Mouse (Mus musculus): ENCODE measurements around the gene Auts2.
A peak's percentile ranks its signal among the peaks of the same experiment; 100 is the strongest.

Auts2 gene

GRCm38 (mm10) chr5:131645341-131646191 lies 897.6 kb downstream of the Auts2 start:
- DNase-seq = no peak

GRCm38 (mm10) chr5:131644331-131644730 lies 898.8 kb downstream of the Auts2 start:
- DNase-seq = no peak

- DNase-seq = no peak
Observed at GRCm38 (mm10) chr5:131643176-131644174, 899.7 kb downstream of the Auts2 start.

GRCm38 (mm10) chr5:131642752-131643151 lies 900.4 kb downstream of the Auts2 start:
- no peak for DNase-seq

GRCm38 (mm10) chr5:131636431-131636830 lies 906.7 kb downstream of the Auts2 start:
- no peak for DNase-seq

- no peak for DNase-seq
Observed at GRCm38 (mm10) chr5:131634731-131635130, 908.4 kb downstream of the Auts2 start.

- DNase-seq = no peak
Observed at GRCm38 (mm10) chr5:131631998-131632379, 911.2 kb downstream of the Auts2 start.

GRCm38 (mm10) chr5:131631038-131631997 lies 911.8 kb downstream of the Auts2 start:
- no peak for DNase-seq

GRCm38 (mm10) chr5:131630577-131630976 lies 912.6 kb downstream of the Auts2 start:
- DNase-seq = no peak

GRCm38 (mm10) chr5:131616113-131616876 lies 926.8 kb downstream of the Auts2 start:
- DNase-seq = peak; percentile 12

- no peak for DNase-seq
Observed at GRCm38 (mm10) chr5:131614238-131614637, 928.9 kb downstream of the Auts2 start.

GRCm38 (mm10) chr5:131613301-131613700 lies 929.8 kb downstream of the Auts2 start:
- no peak for DNase-seq

- no peak for DNase-seq
Observed at GRCm38 (mm10) chr5:131610702-131611101, 932.4 kb downstream of the Auts2 start.

GRCm38 (mm10) chr5:131606786-131607185 lies 936.4 kb downstream of the Auts2 start:
- no peak for DNase-seq

- DNase-seq = no peak
Observed at GRCm38 (mm10) chr5:131601934-131602692, 941.0 kb downstream of the Auts2 start.

GRCm38 (mm10) chr5:131600325-131601125 lies 942.6 kb downstream of the Auts2 start:
- no peak for DNase-seq

- DNase-seq = no peak
Observed at GRCm38 (mm10) chr5:131597503-131597902, 945.6 kb downstream of the Auts2 start.

- DNase-seq = no peak
Observed at GRCm38 (mm10) chr5:131596591-131596990, 946.6 kb downstream of the Auts2 start.

- DNase-seq = no peak
Observed at GRCm38 (mm10) chr5:131595730-131596129, 947.4 kb downstream of the Auts2 start.

- DNase-seq = no peak
Observed at GRCm38 (mm10) chr5:131594597-131594996, 948.5 kb downstream of the Auts2 start.

All from thymus, postnatal 4 days (tissue).